ENCODE assay signal across 8 mouse cellular contexts in the genomic region with DNA sequence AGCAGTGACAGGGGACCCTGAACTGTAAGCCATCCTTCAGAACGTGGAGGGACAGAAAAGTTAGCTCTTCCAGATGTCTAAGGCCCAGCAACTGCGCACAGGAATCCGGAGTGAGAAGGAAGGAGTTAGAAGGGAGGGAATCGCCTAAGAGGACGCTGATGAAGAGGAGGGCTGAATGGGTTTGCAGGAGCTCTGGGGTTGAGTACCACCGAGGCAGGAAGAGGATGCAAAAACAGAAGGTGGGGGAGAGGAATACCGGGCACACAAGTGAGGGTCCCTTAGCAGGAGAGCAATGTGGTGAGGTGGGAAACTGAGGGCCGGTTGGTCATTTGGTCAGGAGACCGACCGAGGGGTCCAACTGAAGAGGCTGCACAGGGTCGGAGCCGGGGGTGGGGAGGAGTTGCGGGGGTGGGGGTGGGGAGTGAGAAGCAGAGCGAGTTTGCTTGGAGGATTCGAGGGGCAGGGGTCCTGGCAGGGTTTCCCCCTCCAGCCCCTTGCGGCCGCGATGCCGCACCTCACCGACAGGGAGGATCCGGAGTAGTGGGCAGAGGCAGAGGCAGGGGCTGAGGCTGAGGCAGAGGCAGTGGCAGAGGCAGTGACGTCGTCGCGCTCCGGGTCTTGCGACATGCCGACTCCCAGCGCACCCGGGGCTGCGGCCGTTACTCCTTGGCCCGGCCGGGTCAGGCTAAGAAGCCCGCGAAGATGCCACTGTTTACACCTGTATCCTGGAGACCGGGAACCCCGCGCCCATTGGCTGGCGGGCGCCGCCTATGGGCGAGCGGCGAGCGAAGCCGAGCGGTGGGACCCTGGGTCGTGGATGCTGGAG. TPM values are rescaled to one million over a fixed set of nuclear protein-coding genes. Genes with fewer than 3 reads are reported as not detected.
DNase-seq lines count a peak whose midpoint lies in the region; ATAC-seq and TF ChIP-seq lines count a peak whose summit lies in the region.

No protein-coding gene starts in this region.

- no peak for TF ChIP-seq EP300 in heart, postnatal 0 days (IDR thresholded peaks at IDR 0.05; ENCODE audit: low read depth)

- peak; percentile 97 for ATAC-seq in forebrain, embryonic 11.5 days (replicated peaks; ENCODE audit: low FRiP score)
- ATAC-seq in heart, postnatal 0 days (ENCODE audit: insufficient read depth, low read depth): peak; percentile 85
- peak; percentile 97 for ATAC-seq in neural tube, embryonic 13.5 days (ENCODE audit: low read depth)

- no peaks in the 10 kb centered on the region for H3K36me3 ChIP-seq in forebrain, embryonic 11.5 days (ENCODE audit: control insufficient read depth, insufficient read depth, low read length)
- H3K36me3 ChIP-seq in heart, postnatal 0 days (replicated peaks; ENCODE audit: control insufficient read depth, insufficient read depth, low read length): no peaks in the 10 kb centered on the region
- no peaks in the 10 kb centered on the region for H3K36me3 ChIP-seq in neural tube, embryonic 13.5 days

- H3K4me1 ChIP-seq in forebrain, embryonic 11.5 days (replicated peaks; ENCODE audit: control insufficient read depth, insufficient read depth, low read length): no peaks in the 10 kb centered on the region
- peaks cover 5% of the 10 kb centered on the region; the same call in 1 of the 2 replicates for H3K4me1 ChIP-seq in heart, postnatal 0 days (ENCODE audit: control insufficient read depth, insufficient read depth)
- peaks cover 7% of the 10 kb centered on the region; the same call in 1 of the 2 replicates for H3K4me1 ChIP-seq in neural tube, embryonic 13.5 days (replicated peaks)

- TF ChIP-seq CTCF in heart, postnatal 0 days (IDR thresholded peaks at IDR 0.05; ENCODE audit: low read depth): no peak

- H3K9me3 ChIP-seq in forebrain, embryonic 11.5 days (ENCODE audit: control insufficient read depth, low read length): no peaks in the 10 kb centered on the region
- H3K9me3 ChIP-seq in heart, postnatal 0 days (replicated peaks; ENCODE audit: control insufficient read depth, low read length): no peaks in the 10 kb centered on the region
- no peaks in the 10 kb centered on the region for H3K9me3 ChIP-seq in neural tube, embryonic 13.5 days

- peak overlapping the region; percentile 60 for H3K4me2 ChIP-seq in forebrain, embryonic 11.5 days (ENCODE audit: low read depth, low read length, severe bottlenecking)
- peak overlapping the region; percentile 69 for H3K4me2 ChIP-seq in heart, postnatal 0 days (ENCODE audit: low read depth, low read length)
- H3K4me2 ChIP-seq in neural tube, embryonic 13.5 days: peak overlapping the region; percentile 74

- DNase-seq in CD4-positive, CD25-positive, alpha-beta regulatory T cell, adult 2 months (ENCODE audit: low read depth, low spot score): peak; percentile 75
- peak; percentile 19 to 34 for DNase-seq in adrenal gland, postnatal 4 days (ENCODE audit: low spot score in 2 of 2)
- DNase-seq in forebrain, embryonic 11.5 days (ENCODE audit: low spot score): peak; percentile 86
- peak; percentile 38 for DNase-seq in heart, postnatal 0 days (ENCODE audit: low spot score)
- DNase-seq in kidney, postnatal 14 days: peak; percentile 65
- DNase-seq in lung, adult 18-20 months: peak; percentile 71 to 84
- DNase-seq in thymus, adult 18-20 months: peak; percentile 30 to 52

- WGBS in forebrain, embryonic 11.5 days: 3% methylated on average over 42 of the region's 49 CpGs
- 5% methylated on average over 49 of the region's 49 CpGs for WGBS in heart, postnatal 0 days
- 4% methylated on average over 49 of the region's 49 CpGs for WGBS in neural tube, embryonic 13.5 days

- peak overlapping the region; percentile 46 for H3K4me3 ChIP-seq in forebrain, embryonic 11.5 days (ENCODE audit: low read depth, low read length)
- peak overlapping the region; percentile 44 for H3K4me3 ChIP-seq in heart, postnatal 0 days (ENCODE audit: low read depth, low read length)
- H3K4me3 ChIP-seq in neural tube, embryonic 13.5 days: peak overlapping the region; percentile 49

- H3K27me3 ChIP-seq in forebrain, embryonic 11.5 days (ENCODE audit: control insufficient read depth, insufficient read depth, low read length): peaks cover 5% of the 10 kb centered on the region; the same call in 1 of the 2 replicates
- 0 out of 2 replicates have a peak, but pooled peaks cover 4% of the 10 kb centered on the region for H3K27me3 ChIP-seq in heart, postnatal 0 days (ENCODE audit: control insufficient read depth, insufficient read depth, low read length)
- H3K27me3 ChIP-seq in neural tube, embryonic 13.5 days: peaks cover 17% of the 10 kb centered on the region; the same call in 1 of the 2 replicates

- no peak overlapping the region for H3K27ac ChIP-seq in forebrain, embryonic 11.5 days (ENCODE audit: low read depth, low read length)
- no peak overlapping the region for H3K27ac ChIP-seq in heart, postnatal 0 days (ENCODE audit: low read depth)
- no peak overlapping the region for H3K27ac ChIP-seq in neural tube, embryonic 13.5 days (replicated peaks)

- H3K9ac ChIP-seq in forebrain, embryonic 11.5 days (ENCODE audit: low read length): peak overlapping the region; percentile 37; the same call in 1 of the 2 replicates
- H3K9ac ChIP-seq in heart, postnatal 0 days (replicated peaks; ENCODE audit: low read depth, low read length): no peak overlapping the region
- peak overlapping the region; percentile 64 for H3K9ac ChIP-seq in neural tube, embryonic 13.5 days

RNA-seq across cellular contexts. Expression of a gene that starts 17.9 kb away (rescaled TPM):
- 100 to 1,000 TPM; 121 to 129 TPM for total RNA-seq in adrenal gland, postnatal 4 days (2021)
- polyA plus RNA-seq in forebrain, embryonic 11.5 days (2014; fragmentation: Nextera tagmentation; extraction: Ambion mirVana): 75.1 and 83.2 TPM in 2 replicates
- 136 and 146 TPM in 2 replicates for total RNA-seq in heart, postnatal 0 days (2014; rRNA removed; ENCODE audit: low replicate concordance)
- 127 and 140 TPM in 2 replicates for polyA plus RNA-seq in heart, postnatal 0 days (2015; fragmentation: Nextera tagmentation; extraction: Ambion mirVana)
- 137 and 142 TPM in 2 replicates for polyA plus RNA-seq in neural tube, embryonic 13.5 days (2015; fragmentation: Nextera tagmentation; extraction: Ambion mirVana)

RNA-seq across cellular contexts. Expression of a gene that starts 28.4 kb away (rescaled TPM):
- 1 to 10 TPM; 1.0 to 2.5 TPM for total RNA-seq in adrenal gland, postnatal 4 days (2021)
- 0.76 and 1.1 TPM in 2 replicates for polyA plus RNA-seq in forebrain, embryonic 11.5 days (2014; fragmentation: Nextera tagmentation; extraction: Ambion mirVana)
- 11.4 TPM in 1 of 2 replicates, not detected in the other for total RNA-seq in heart, postnatal 0 days (2014; rRNA removed; ENCODE audit: low replicate concordance)
- 1.7 and 2.1 TPM in 2 replicates for polyA plus RNA-seq in heart, postnatal 0 days (2015; fragmentation: Nextera tagmentation; extraction: Ambion mirVana)
- polyA plus RNA-seq in neural tube, embryonic 13.5 days (2015; fragmentation: Nextera tagmentation; extraction: Ambion mirVana): 1.0 and 1.3 TPM in 2 replicates

Comparison
In these comparisons a context has a peak if more than half of its experiments do, and no peak if none do; other contexts are left out.
1. DNase-seq: peak in every context shown above with its lines; median percentile 86 in forebrain, embryonic 11.5 days; 78 in lung, adult 18-20 months; 75 in CD4-positive, CD25-positive, alpha-beta regulatory T cell, adult 2 months; 65 in kidney, postnatal 14 days; 41 in thymus, adult 18-20 months; 38 in heart, postnatal 0 days; 26 in adrenal gland, postnatal 4 days.